Mouse (Mus musculus): ENCODE measurements around the gene Enc1.

Gene Enc1

DNA sequence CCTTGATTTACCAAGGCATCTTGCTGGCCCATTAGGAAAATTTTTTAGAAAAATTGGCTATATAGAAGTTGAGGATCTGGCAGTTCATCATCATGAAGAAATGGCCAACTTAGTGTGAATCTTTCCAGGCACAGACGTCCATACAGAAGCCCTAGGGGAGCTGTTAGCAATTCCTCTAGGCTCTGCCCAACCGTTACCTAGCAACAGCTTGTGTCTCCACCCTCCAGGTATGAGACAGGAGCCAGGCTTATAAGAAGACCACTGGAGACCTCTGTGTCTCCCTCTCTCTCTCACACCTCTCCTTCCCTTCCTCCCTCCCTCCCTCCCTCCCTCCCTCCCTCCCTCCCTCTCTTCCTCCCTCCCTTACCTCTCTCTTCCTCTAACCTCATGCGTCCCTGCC, 49.8 kb downstream of the Enc1 start:
- no peak for DNase-seq (ENCODE audit: low spot score in 2 of 2)

DNA sequence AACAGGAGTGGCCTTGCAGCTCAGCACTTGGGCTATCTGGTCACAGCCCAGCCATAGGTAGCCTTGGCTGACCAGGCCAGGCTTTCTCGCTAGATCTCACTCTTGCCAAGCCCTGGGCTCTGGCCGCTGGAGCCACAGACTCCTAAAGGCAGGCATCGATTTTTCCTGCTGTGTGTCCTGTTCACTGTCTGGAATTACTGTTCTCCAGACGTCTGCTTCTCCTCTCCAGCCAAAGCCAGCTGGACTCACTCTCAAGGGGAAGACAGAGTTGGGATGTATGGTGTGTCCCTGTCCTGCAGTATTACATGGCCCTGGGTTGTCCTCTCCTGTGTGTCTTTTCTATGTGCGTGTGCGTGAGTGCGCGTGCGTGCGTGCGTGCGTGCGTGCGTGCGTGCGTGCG, 50.4 kb downstream of the Enc1 start:
- no peak for DNase-seq (ENCODE audit: low spot score in 2 of 2)

DNA sequence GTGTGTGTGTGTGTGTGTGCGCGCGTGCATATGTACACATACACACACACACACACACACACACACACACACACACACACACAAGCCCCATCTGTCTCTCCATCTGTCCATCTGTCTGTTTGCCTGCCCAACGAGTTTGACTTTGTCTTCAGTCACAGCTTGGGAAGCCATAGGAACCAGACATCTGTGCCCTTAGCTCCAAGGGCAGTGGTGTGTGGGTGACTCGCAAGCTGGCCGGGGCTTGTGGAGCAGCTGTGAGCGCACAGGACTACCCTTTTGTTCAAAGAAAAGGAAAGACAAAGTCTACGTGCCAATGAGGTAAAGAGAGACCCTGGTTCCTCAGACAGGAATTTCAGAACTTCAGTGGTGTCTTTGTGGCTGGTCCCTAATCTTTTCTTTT, 51.1 kb downstream of the Enc1 start:
- no peak for DNase-seq (ENCODE audit: low spot score in 2 of 2)

DNA sequence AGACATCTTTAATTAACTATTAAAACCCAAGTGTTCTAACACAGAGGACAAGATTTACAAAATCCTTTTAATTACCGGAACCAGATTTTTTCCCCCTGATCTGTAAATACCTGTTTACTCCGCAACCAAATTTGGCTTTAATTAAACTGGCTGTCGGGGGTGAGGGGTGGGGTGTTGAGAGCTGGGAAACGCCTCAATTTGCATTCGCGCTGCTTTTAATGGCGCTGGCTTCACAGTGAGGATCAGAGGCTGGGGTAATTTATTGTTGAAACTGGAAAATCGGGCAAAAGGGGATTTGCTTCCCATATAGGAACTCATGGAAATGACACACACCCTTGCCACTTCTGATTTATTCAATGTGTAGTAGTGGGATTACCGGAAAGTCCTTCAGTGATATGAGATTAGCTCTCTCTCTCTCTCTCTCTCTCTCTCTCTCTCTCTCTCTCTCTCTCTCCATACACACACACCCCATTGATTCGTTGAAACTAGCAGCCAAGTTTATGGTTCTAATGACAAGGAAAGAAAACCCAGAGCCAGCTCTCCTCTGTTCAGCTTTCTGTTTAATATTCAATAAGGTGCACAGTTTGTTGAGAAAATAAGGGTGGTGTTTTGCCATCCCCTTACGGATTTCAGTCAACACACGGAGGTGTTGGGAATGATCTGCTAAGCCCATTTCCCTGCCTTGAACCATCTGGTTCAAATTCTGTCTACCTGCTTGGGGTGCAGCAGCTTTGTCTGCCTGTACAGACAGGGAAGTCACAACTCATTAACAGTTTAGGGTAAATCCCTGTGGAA, 51.7 kb downstream of the Enc1 start:
- DNase-seq (ENCODE audit: low spot score in 2 of 2) = no peak

DNA sequence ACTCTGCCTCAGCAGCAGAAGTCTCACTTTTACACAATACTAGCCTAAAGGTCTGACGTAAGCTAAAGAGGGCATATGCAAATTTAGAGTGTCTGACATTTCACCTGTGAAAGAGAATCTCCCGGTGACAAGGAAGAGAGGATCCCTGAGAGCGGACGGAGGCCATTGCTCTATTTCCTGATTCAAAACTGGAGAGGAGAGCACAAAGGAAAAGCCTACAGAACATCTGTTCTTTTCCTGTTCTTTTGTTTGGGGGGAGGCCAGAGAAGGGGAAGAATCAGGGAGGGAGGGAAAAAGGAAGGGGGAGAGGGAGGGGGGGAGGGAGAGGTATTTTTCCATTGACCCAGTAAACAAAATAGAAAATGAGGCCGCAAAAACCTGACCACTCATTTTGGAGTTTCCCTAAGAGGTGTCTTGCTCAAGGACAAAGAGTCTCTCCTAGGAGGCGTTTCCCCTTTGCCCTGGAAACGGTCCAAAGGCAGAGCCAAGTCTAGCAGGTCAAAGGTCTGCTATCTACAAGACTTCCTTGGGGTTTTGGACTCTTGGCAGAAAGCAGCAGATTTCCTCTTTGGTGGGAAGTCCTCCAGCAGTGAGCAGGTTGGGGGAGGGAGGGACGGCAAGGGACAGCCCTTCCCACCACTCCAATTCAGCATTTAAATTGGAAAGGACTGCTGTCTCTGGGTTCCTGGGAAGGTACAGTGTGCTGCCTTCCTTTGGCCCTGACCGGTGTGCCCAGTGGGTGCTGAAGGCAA, 54.4 kb downstream of the Enc1 start:
- DNase-seq (ENCODE audit: low spot score in 2 of 2) = peak in 1 of 2 experiments; percentile 70

DNA sequence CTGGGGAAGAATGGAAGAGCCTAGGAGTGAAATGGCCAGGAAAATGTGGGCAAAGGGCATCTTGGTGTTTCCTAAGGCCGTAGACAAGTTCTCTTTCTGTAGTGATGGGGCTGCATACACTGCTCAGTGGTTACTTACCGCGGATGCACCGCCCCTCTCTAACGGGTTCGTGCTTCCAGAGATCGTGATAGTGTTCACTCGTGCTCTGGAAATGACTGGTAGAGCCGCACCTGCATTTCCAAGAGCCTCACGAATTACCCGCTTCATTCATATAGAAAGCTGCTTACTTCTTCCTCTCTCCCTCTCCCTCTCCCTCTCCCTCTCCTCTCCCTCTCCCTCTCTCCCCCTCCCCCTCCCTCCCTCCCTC, 54.9 kb downstream of the Enc1 start:
- DNase-seq (ENCODE audit: low spot score in 2 of 2) = no peak

DNA sequence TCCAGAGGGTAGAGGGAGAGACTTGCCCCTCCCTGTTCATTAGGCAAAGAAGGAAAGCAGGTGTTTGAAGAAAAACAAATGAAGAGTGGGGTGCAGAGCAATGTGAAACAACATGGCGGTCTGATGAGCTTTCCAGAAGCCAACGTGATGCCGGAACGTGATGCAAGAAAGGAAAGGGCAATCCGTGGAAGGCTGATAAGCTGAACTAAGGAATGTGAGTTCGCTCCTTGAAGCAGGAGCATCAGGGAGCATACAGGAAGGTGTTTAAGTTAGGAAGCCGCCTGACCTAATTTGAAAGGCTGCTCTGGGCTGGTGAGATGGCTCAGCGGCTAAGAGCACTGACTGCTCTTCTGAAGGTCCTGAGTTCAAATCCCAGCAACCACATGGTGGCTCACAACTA, 55.4 kb downstream of the Enc1 start:
- DNase-seq (ENCODE audit: low spot score in 2 of 2) = no peak

DNA sequence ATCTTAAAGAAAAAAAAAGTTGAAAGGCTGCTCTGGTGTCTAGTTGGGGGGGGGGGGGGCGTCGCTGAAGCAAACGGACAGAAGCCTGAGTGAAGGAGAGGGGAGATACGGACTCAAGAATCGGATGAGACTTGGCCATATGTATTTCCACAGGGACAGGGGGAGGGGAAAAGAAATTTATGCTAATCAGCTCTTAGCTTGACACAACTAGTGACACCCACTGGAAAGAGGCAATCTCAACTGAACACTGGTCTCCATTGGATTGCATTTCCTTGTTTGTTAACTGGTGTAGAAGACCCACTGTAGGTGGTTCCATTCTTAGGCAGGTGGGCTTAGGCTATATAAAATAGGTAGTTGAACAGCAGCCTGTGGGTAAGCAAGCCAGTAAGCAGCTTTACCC, 55.9 kb downstream of the Enc1 start:
- DNase-seq (ENCODE audit: low spot score in 2 of 2) = no peak

DNA sequence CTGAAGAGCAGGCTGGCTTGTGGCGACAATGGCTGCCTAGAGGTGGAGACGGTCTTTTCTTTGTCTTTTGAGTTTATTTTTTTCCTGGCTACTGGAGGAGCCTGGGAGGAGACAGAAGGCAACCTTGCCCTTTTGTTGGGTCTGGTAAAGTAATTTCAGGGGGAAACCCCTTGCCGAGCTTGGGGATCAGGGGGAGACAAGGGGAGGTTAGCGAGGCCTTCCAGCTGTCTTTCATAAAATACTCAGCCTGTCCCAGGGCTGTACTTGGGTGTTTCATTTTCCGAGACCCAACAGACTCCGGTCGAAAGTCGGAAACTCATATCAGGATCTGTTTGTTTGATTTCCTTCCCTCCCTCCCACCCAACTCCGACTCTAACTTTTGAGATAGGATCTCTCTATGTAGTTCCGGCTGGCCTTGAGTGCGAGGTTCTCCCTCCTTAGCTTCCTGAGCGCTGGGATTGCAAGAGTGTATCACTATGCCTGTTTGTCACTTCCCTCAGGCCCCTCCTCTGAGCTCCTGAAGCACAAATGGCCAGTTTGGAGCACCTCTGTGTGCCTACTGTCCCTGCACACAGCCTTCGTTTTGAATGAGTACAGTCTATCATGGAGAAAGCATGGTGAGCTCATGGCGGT, 56.6 kb downstream of the Enc1 start:
- DNase-seq (ENCODE audit: low spot score in 2 of 2) = no peak

DNA sequence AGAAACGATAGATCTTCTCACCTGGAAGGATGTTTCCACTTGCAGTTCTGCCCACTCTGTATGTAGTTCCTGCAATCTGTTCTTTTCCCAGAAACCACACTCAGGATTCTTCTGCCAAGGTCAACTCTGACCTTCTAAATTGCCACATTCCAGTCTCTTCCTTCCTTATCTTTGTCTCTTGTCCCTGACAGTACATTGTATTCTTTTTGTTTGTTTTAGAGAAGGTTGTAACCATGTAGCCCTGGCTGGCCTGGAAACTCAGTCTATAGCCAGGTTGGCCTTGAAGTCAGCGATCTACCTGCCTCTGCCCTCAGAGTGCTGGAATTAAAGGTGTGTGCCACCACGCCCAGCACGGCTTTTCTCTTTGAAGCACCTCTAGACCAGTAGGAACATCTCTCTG, 58.0 kb downstream of the Enc1 start:
- DNase-seq (ENCODE audit: low spot score in 2 of 2) = no peak

DNA sequence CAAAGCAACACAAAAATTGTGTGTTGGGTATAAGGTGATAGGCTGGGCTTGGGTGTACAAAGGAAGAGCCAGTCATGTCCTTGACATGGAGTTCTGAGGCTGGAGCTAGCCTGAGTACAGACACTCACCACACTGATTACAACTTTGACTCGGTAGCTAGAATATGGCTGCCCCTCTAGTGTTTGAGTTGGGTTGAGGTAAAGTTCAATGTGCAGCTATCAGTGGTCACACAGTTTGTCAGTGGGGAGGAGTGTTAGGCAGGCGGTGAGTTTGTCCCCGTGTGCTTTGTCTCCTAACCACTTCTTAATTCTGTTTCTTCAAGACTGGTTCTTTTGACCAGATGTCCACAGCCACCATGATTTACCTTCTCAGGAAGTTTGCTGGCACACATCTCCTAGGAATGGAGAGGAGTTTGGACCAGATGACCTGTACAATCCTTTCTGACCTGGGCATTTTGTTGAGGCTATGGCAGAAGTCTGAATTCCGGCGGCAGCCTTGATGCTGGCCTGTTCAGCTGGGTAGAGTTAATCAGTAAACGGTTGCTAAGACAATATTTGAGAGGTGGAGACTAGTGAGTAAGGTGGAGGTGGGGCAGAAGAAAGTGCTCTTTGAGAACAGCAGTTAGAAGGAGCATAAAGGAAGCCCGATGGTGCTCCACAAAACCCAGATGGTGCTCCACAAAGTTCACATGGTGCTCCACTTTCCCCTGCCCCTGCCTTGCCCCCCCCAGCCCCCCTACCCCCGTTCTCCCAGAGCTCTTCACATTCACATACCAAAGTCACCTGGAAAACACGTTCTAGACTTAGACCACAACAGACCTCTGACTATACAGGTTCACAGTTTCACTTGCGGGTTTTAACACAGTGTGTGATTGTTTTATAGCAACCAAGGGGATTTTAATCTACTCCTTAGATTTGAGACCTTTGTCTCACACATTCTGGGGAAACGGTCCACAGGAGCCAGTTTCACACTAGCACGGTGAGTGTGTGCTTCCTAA, 59.3 kb downstream of the Enc1 start:
- DNase-seq (ENCODE audit: low spot score in 2 of 2) = peak in 1 of 2 experiments; percentile 20

Data from urinary bladder, postnatal 36 days (tissue).